Mouse (Mus musculus) limb, embryonic 13.5 days (tissue): ENCODE measurements around the gene Hist2h3b. TPM values are rescaled to one million over a fixed set of nuclear protein-coding genes. Genes with fewer than 3 reads are reported as not detected.
"Not testable (repeated sequence)": the region's sequence is repeated elsewhere in the genome, so short reads cannot be mapped to it uniquely, and the experiment has no call there.

Experiments
- ATAC-seq: fragments of 200-750 bp; cut with Nextera tagmentation; 2 replicates; pipeline ENCODE4 v1.8.0; 2017; ENCODE audit warnings: low read depth, moderate number of reproducible peaks, moderate TSS enrichment; ENCODE audit not compliant: low FRiP score
- H3K27ac ChIP-seq: fragments of 300-500 bp; sonication (generic); 2 replicates; pipeline ENCODE4 v1.5.1; 2015; ENCODE audit warnings: inconsistent platforms, mild to moderate bottlenecking, moderate library complexity
- H3K27me3 ChIP-seq: fragments of 300-500 bp; sonication (generic); 2 replicates; pipeline ENCODE4 v1.6.1; 2015; ENCODE audit warnings: mild to moderate bottlenecking, inconsistent platforms
- H3K36me3 ChIP-seq: fragments of 300-500 bp; sonication (generic); 2 replicates; pipeline ENCODE4 v1.6.1; 2015; ENCODE audit warnings: inconsistent platforms, mild to moderate bottlenecking, moderate library complexity
- H3K4me1 ChIP-seq: fragments of 300-500 bp; sonication (generic); 2 replicates; pipeline ENCODE4 v1.6.1; 2015; ENCODE audit warnings: inconsistent platforms
- H3K4me2 ChIP-seq: fragments of 300-500 bp; sonication (generic); replicated peaks from 2 replicates; pipeline ENCODE4 v1.6.1; 2015; ENCODE audit warnings: inconsistent platforms, mild to moderate bottlenecking, moderate library complexity
- H3K4me3 ChIP-seq: fragments of 300-500 bp; sonication (generic); 2 replicates; pipeline ENCODE4 v1.5.1; 2015; ENCODE audit warnings: moderate library complexity, mild to moderate bottlenecking, inconsistent platforms
- H3K9ac ChIP-seq: fragments of 300-500 bp; sonication (generic); 2 replicates; pipeline ENCODE4 v1.6.1; 2015; ENCODE audit warnings: mild to moderate bottlenecking, inconsistent platforms
- H3K9me3 ChIP-seq: fragments of 300-500 bp; sonication (generic); 2 replicates; pipeline ENCODE4 v1.6.1; 2016; ENCODE audit warnings: inconsistent platforms
- WGBS: fragments of 180-500 bp; shearing (Covaris S2); methylation state at CpG from one replicate; pipeline ENCODE4 v1.1.7; 2015; 5-methylcytosine and 5-hydroxymethylcytosine counted together
- polyA plus RNA-seq: library from polyadenylated mRNA; unstranded; fragments of >200 nt; fragmentation: Nextera tagmentation; extraction: Ambion mirVana; gene quantifications from 2 replicates; pipeline ENCODE4 v1.2.1, GENCODE M21; 2015

Hist2h3b gene
- polyA plus RNA-seq: 85.5 and 91.9 TPM in 2 replicates

DNA sequence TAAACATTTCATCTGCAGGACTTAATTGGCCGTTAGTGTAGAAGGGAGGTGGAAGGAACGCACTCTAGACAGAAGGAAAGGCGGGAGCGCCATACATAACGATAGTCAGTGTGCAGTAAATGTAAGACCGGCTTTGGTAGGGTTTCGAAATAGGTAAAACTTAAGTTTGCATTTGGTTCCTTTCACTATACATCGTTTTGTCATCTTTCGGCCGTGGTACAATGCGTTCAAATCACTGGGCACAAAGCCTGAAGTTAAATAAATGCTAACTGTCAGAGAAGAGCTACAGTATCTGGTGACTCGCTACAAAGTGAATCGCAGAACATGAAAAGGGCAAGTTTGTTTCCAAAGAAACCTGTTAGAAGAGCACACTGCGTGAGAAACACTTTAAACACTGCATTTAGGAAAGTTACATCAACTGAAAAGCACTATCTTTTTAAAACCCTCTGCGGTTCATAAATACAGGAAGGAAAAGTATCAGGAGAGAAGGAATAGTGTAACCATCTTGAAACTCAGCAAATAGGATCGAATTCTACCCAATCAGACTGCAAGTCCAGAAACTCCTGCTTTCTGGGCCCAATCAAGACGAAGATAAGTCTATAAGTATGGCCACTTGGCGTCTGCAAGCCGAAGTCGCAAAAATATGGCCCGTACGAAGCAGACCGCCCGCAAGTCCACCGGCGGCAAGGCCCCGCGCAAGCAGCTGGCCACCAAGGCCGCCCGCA is at the start of gene Hist2h3b:
Gene Hist2h3b, plus strand, starts transcription at position 604 of the 725 bp plus-strand sequence.
- H3K4me3 ChIP-seq: peak within 1 kb of the TSS; percentile 59
- 23% methylated on average over 30 of the region's 30 CpGs for WGBS
- no peaks in the 10 kb centered on the region for H3K9me3 ChIP-seq
- H3K4me1 ChIP-seq: peaks cover 17% of the 10 kb centered on the region
- no peaks in the 10 kb centered on the region for H3K36me3 ChIP-seq
- peak within 1 kb of the TSS; percentile 84 for H3K4me2 ChIP-seq
- peak; percentile 81 for ATAC-seq
- peak within 1 kb of the TSS; percentile 78 for H3K9ac ChIP-seq
- peak within 1 kb of the TSS; percentile 97 for H3K27ac ChIP-seq
- no peaks in the 10 kb centered on the region for H3K27me3 ChIP-seq

DNA sequence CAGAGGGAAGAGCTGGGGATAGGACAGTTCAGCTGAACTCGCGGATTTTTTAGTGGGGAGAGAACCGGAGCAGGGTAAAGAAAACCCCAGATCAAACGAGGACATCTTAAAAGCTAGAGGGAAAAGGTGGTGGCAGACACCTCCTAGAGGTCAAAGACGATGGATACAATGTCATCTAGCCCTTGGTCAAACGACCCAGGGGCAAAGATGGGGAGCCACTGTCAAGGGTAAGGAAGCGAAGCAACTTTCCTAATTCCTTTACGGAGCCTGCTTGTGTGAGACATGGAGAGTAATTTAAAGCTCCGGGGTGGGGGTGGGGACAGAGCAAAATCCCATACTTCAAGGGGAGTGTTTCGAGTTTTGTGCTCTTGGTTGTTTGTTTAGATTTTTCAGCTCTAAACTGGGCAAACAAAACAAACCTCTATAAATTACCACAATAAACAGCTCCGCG is 49.2 kb upstream of the Hist2h3b start:
- H3K9me3 ChIP-seq: no peaks in the 10 kb centered on the region
- H3K27me3 ChIP-seq: no peaks in the 10 kb centered on the region
- H3K4me2 ChIP-seq: peak overlapping the region; percentile 79
- H3K9ac ChIP-seq: peak overlapping the region; percentile 72
- H3K4me1 ChIP-seq: peaks cover 27% of the 10 kb centered on the region
- peak overlapping the region; percentile 99 for H3K27ac ChIP-seq
- WGBS: under 1% methylated on average over 12 of the region's 12 CpGs
- H3K4me3 ChIP-seq: peak overlapping the region; percentile 63
- no peaks in the 10 kb centered on the region for H3K36me3 ChIP-seq
- ATAC-seq: peak; percentile 13; the same call in 1 of the 2 replicates

DNA sequence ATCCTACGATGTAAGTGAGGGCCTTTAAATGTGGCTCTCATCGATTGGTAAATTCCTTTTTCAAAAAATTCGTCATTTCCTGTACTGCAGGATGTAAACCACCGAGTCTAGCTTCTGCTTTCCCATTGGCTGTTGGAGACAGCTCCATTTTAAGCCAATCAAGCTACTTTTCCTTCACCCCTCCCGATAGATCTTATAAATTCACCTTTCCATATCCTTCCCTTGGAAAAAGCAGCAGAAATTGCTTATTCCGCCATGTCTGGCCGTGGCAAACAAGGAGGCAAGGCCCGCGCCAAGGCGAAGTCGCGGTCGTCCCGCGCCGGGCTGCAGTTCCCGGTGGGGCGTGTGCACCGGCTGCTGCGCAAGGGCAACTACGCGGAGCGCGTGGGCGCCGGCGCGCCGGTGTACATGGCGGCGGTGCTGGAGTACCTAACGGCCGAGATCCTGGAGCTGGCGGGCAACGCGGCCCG is 48.8 kb upstream of the Hist2h3b start, which contains the start of the genes Bola1 and Hist2h2ab:
Gene Bola1, minus strand, starts transcription at position 49 of the 470 bp plus-strand sequence.
Gene Hist2h2ab, plus strand, starts transcription at position 205 of the 470 bp plus-strand sequence.
- Histone ChIP-seq H3K4me2 (peak within 1 kb of the TSS; percentile 79), H3K27ac (peak within 1 kb of the TSS; percentile 99), H3K27me3 (no peaks in the 10 kb centered on the region), H3K4me1 (peaks cover 27% of the 10 kb centered on the region), H3K36me3 (no peaks in the 10 kb centered on the region), H3K9ac (peak within 1 kb of the TSS; percentile 92), H3K9me3 (no peaks in the 10 kb centered on the region), H3K4me3 (peak within 1 kb of the TSS; percentile 63)
- peak; percentile 87 for ATAC-seq
- WGBS: under 1% methylated on average over 36 of the region's 37 CpGs

DNA sequence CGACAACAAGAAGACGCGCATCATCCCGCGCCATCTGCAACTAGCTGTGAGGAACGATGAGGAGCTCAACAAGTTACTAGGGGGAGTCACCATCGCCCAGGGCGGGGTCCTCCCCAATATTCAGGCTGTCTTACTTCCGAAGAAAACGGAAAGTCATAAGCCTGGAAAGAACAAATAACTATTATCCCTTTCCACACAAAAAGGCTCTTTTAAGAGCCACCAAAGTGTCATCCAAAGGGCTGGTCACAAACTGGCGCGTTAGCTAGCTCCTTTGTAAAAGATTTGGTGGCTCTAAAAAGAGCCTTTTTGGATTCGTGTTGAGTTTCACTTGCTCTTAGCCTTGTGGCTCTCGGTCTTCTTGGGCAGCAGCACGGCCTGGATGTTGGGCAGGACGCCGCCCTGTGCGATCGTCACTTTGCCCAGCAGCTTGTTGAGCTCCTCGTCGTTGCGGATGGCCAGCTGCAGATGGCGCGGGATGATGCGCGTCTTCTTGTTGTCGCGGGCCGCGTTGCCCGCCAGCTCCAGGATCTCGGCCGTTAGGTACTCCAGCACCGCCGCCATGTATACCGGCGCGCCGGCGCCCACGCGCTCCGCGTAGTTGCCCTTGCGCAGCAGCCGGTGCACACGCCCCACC is 48.2 kb upstream of the Hist2h3b start:
- not testable (repeated sequence) for H3K27me3 ChIP-seq, H3K36me3 ChIP-seq, H3K9me3 ChIP-seq, ATAC-seq
- Histone ChIP-seq H3K9ac (peak overlapping the region; percentile 92), H3K4me3 (peak overlapping the region; percentile 63), H3K4me1 (peaks cover 27% of the 10 kb centered on the region), H3K4me2 (peak overlapping the region; percentile 79), H3K27ac (peak overlapping the region; percentile 99)
- WGBS: under 1% methylated on average over 31 of the region's 47 CpGs

DNA sequence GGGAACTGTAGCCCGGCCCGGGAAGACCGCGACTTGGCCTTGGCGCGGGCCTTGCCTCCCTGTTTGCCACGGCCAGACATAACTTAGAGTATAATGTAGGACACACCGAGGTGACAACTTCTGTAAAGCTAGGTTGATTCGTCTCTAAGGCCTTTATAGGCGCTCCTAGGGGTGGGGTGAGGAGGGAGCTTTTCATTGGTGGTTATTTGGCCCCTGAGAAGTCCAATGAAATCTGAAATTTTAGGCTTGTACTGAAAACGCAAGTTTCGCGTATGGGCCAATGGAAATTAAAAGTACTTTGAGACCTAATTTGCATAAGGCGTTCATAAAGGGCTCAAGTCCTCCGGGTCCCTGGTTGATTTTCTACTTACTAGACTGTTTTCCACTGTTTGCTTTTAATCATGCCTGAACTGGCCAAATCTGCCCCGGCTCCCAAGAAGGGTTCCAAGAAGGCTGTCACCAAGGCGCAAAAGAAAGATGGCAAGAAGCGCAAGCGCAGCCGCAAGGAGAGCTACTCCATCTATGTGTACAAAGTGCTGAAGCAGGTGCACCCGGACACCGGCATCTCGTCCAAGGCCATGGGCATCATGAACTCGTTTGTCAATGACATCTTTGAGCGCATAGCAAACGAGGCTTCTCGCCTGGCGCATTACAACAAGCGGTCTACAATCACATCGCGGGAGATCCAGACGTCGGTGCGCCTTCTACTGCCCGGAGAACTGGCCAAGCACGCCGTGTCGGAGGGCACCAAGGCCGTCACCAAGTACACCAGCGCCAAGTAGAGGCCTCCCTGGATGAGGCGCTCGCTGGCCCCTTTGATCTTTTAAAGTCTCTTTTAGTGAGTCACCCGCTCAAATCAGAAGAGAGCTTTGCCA is 47.5 kb upstream of the Hist2h3b start, which contains the start of the genes Hist2h2ac and Hist2h2be:
Gene Hist2h2ac, minus strand, starts transcription at position 116 of the 875 bp plus-strand sequence.
Gene Hist2h2be, plus strand, starts transcription at position 355 of the 875 bp plus-strand sequence.
- Histone ChIP-seq H3K9ac (peak within 1 kb of the TSS; percentile 92), H3K27ac (peak within 1 kb of the TSS; percentile 99), H3K4me2 (peak within 1 kb of the TSS; percentile 79), H3K9me3 (no peaks in the 10 kb centered on the region), H3K27me3 (no peaks in the 10 kb centered on the region), H3K36me3 (no peaks in the 10 kb centered on the region), H3K4me1 (peaks cover 28% of the 10 kb centered on the region), H3K4me3 (peak within 1 kb of the TSS; percentile 63)
- WGBS: under 1% methylated on average over 43 of the region's 43 CpGs
- ATAC-seq: peak; percentile 90

DNA sequence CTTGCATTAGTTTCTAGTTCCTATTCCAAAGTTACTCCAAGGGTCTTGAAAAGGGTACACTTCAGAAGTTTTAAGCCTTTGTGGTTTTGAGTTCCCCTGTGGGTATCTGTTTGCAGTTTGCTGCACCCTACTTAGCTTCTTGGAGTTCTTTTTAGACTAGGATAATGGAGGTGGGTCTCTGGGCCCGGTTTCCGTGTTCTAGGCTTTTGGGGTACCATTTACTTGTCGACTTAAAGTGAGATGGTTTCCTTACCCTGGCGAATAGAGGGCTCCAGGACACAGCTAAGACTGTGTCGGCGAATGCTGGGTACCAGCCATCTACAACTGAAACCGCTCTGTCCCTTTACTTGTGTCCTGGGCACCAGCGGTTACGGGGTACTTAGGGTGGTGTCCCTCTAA is 46.8 kb upstream of the Hist2h3b start:
- Histone ChIP-seq H3K27ac (peak overlapping the region; percentile 99), H3K4me2 (peak overlapping the region; percentile 79), H3K9ac (peak overlapping the region; percentile 92), H3K4me3 (peak overlapping the region; percentile 63), H3K36me3 (no peaks in the 10 kb centered on the region), H3K27me3 (no peaks in the 10 kb centered on the region), H3K9me3 (no peaks in the 10 kb centered on the region), H3K4me1 (peaks cover 32% of the 10 kb centered on the region)
- 24% methylated on average over 9 of the region's 9 CpGs for WGBS
- no peak for ATAC-seq

DNA sequence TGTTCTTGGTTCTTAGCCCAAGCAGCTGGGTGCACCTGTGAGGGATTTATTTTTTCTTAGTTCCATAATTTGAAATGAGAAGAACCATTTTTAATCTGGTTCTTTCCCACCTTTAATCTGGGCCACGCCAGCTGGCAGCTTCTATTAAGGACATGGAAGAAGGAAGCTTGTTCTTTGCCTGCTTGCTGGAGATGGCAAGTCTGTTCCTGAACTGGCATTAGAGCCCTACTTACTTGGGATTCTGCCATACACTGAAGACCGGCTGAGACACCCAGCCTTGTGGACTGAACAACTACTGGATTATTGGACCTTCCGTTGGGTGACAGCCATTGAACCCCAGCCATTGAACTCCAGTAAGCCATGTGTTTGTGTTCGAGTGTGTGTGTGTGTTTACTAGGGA is 45.7 kb upstream of the Hist2h3b start:
- 91% methylated on average over 4 of the region's 4 CpGs for WGBS
- Histone ChIP-seq H3K9me3 (no peaks in the 10 kb centered on the region), H3K27me3 (no peaks in the 10 kb centered on the region), H3K4me1 (peaks cover 36% of the 10 kb centered on the region), H3K4me3 (no peak overlapping the region), H3K36me3 (no peaks in the 10 kb centered on the region), H3K4me2 (peak overlapping the region; percentile 79), H3K9ac (no peak overlapping the region), H3K27ac (no peak overlapping the region; the same call in 1 of the 2 replicates)
- ATAC-seq: no peak

- H3K9me3 ChIP-seq: no peaks in the 10 kb centered on the region
- H3K4me3 ChIP-seq: no peak overlapping the region
- no peak for ATAC-seq
- H3K4me2 ChIP-seq: no peak overlapping the region
- H3K4me1 ChIP-seq: peaks cover 29% of the 10 kb centered on the region
- no peaks in the 10 kb centered on the region for H3K27me3 ChIP-seq
- no peaks in the 10 kb centered on the region for H3K36me3 ChIP-seq
- no peak overlapping the region for H3K9ac ChIP-seq
- WGBS: 62% methylated on average over 2 of the region's 2 CpGs
- no peak overlapping the region for H3K27ac ChIP-seq
Measured at GRCm38 (mm10) chr3:96225421-96225820, 43.0 kb upstream of the Hist2h3b start.

GRCm38 (mm10) chr3:96226695-96227648 is 41.5 kb upstream of the Hist2h3b start:
- WGBS: 68% methylated on average over 8 of the region's 8 CpGs
- H3K9me3 ChIP-seq: no peaks in the 10 kb centered on the region
- no peaks in the 10 kb centered on the region for H3K36me3 ChIP-seq
- no peak for ATAC-seq
- H3K27me3 ChIP-seq: no peaks in the 10 kb centered on the region
- H3K4me3 ChIP-seq: no peak overlapping the region
- no peak overlapping the region for H3K4me2 ChIP-seq
- H3K27ac ChIP-seq: no peak overlapping the region
- H3K9ac ChIP-seq: peak overlapping the region; percentile 43
- H3K4me1 ChIP-seq: peaks cover 24% of the 10 kb centered on the region

DNA sequence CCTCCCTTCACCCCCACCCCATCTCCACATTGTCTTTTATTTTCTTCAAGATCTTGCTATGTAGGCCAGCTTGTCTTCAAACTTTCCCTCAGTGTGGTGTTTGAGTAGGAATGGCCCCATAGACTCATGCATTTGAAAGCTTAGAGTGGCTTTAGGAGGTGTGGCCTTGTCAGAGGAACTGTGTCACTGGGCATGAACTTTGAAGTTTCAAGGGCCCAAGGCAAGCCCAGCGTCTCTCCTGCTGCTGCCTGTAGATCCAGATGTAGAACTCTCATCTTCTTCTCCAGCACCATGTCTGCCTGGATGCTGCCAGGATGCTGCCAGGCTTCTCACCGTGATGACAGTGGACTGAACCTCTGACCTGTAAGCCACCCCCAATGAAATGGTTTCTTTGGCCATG is 39.6 kb upstream of the Hist2h3b start:
- Histone ChIP-seq H3K9ac (no peak overlapping the region), H3K27ac (no peak overlapping the region), H3K9me3 (no peaks in the 10 kb centered on the region), H3K4me2 (no peak overlapping the region), H3K4me3 (no peak overlapping the region), H3K27me3 (no peaks in the 10 kb centered on the region), H3K36me3 (no peaks in the 10 kb centered on the region), H3K4me1 (peaks cover 9% of the 10 kb centered on the region; the same call in 1 of the 2 replicates)
- no peak for ATAC-seq
- 60% methylated on average over 2 of the region's 2 CpGs for WGBS
